Mouse (Mus musculus) CD4-positive, CD25-positive, alpha-beta regulatory T cell, adult 4 months (primary cell): ENCODE results near the gene Wdcp. TPM values are rescaled to one million over a fixed set of nuclear protein-coding genes. Genes with fewer than 3 reads are reported as not detected.

Source experiments
- polyA plus RNA-seq, 2 experiments: library from polyadenylated mRNA; unstranded; fragments of 100-300 nt; shearing (Covaris generic); gene quantifications; one replicate each; pipeline ENCODE4 v1.2.1; 2017

Gene Wdcp
- polyA plus RNA-seq, 2 experiments from 2014 or later, result 11.0 to 13.9 TPM

Other genes with a start within 250 kb of the Wdcp start
- gene Fam228a, start 104.9 kb upstream of the Wdcp start, polyA plus RNA-seq, result under 1 TPM; 0.47 to 0.80 TPM
- 1 to 10 TPM in 1 of 2 experiments, under 1 TPM in 1; 0.62 to 2.0 TPM for gene Pfn4, start 74.3 kb upstream of the Wdcp start, polyA plus RNA-seq
- 1 to 10 TPM in 1 of 2 experiments, not detected in 1; 1.3 TPM for gene Fam228b, start 74.0 kb upstream of the Wdcp start, polyA plus RNA-seq
- 100 to 1,000 TPM; 182 to 365 TPM for gene Sf3b6, start 25.8 kb upstream of the Wdcp start, polyA plus RNA-seq
- gene Fkbp1b, start 1.7 kb upstream of the Wdcp start, polyA plus RNA-seq, result not detected
- under 1 TPM; 0.58 to 0.90 TPM for gene Mfsd2b, start 31.1 kb downstream of the Wdcp start, polyA plus RNA-seq
- 10 to 100 TPM in 1 of 2 experiments, 1 to 10 TPM in 1; 8.5 to 12.3 TPM for gene Ubxn2a, start 64.4 kb downstream of the Wdcp start, polyA plus RNA-seq
- 10 to 100 TPM; 11.9 to 13.0 TPM for gene Atad2b, start 74.0 kb downstream of the Wdcp start, polyA plus RNA-seq